Comparison of ENCODE assay signal across 9 mouse cellular contexts in the genomic region with DNA sequence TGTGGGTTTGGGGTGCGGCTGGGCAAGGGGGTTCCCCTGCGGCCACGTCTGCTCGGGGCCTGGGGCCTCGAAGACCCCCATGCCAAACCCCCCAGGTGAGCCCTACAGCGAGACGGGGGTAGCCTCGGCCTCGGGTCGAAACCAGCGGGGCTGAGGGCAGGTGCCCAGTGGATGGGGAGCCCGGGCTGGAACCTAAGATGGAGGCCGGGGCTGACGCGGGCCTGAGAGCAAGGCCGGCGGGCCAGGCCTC. TPM values are rescaled to one million over a fixed set of nuclear protein-coding genes. Genes with fewer than 3 reads are reported as not detected.
A peak's percentile ranks its signal among the peaks of the same experiment; 100 is the strongest.
DNase-seq lines count a peak whose midpoint lies in the region; ATAC-seq and TF ChIP-seq lines count a peak whose summit lies in the region.
"Had no signal": no experiment of that assay in that cellular context is flagged by ENCODE, and none has a peak within 500 bp of the region (broad histone marks: within the 10 kb centered on the region; RNA-seq: fewer than 3 reads in every experiment).

No protein-coding gene starts in this region.

- no peaks in the 10 kb centered on the region for H3K27me3 ChIP-seq in heart, adult 2 months (ENCODE audit: control insufficient read depth, insufficient read depth, low read length)
- no peaks in the 10 kb centered on the region for H3K27me3 ChIP-seq in embryonic facial prominence, embryonic 15.5 days
- no peaks in the 10 kb centered on the region for H3K27me3 ChIP-seq in hindbrain, postnatal 0 days (ENCODE audit: insufficient read depth, low read length)
- no peaks in the 10 kb centered on the region for H3K27me3 ChIP-seq in midbrain, embryonic 15.5 days (replicated peaks)
- H3K27me3 ChIP-seq: CH12.LX had no signal

- H3K4me1 ChIP-seq in heart, adult 2 months (ENCODE audit: control insufficient read depth, insufficient read depth, low read length), result peaks cover 19% of the 10 kb centered on the region
- peaks cover 46% of the 10 kb centered on the region for H3K4me1 ChIP-seq in embryonic facial prominence, embryonic 15.5 days
- H3K4me1 ChIP-seq in hindbrain, postnatal 0 days (ENCODE audit: insufficient read depth, low read length), result peaks cover 36% of the 10 kb centered on the region
- peaks cover 46% of the 10 kb centered on the region for H3K4me1 ChIP-seq in midbrain, embryonic 15.5 days

- no peak for TF ChIP-seq EP300 in heart, adult 2 months (IDR thresholded peaks at IDR 0.05; ENCODE audit: insufficient read depth, low read depth, low read length)

- intact Hi-C loops in heart, adult 2 months (cut with DNase I), result loop anchor here (5.0 kb wide), 1 partner anchor 111 kb away; the partner anchor contains the start of genes Prelid1 and Rab24
- intact Hi-C loops in gastrocnemius, postnatal 14 days (cut with DNase I; ENCODE audit: low total_unique reads), result no loop called here

- peaks cover 2% of the 10 kb centered on the region; the same call in 1 of the 2 replicates for H3K79me2 ChIP-seq in heart, adult 2 months (replicated peaks; ENCODE audit: control insufficient read depth, insufficient read depth, low read length)

- H3K4me2 ChIP-seq in embryonic facial prominence, embryonic 15.5 days (replicated peaks), result peak overlapping the region; percentile 84
- H3K4me2 ChIP-seq in hindbrain, postnatal 0 days (ENCODE audit: low read depth, low read length), result peak overlapping the region; percentile 79
- peak overlapping the region; percentile 84 for H3K4me2 ChIP-seq in midbrain, embryonic 15.5 days

- DNase-seq in heart, adult 2 months, result peak in 1 of 2 experiments; percentile 91
- no peak for DNase-seq in heart, adult 11 months
- no peak for DNase-seq in hindbrain, postnatal 0 days (ENCODE audit: low spot score)
- DNase-seq in testis, postnatal 10 days (ENCODE audit: low spot score), result no peak
- no peak for DNase-seq in gastrocnemius, postnatal 14 days

- peak overlapping the region; percentile 60 for H3K4me3 ChIP-seq in heart, adult 2 months
- H3K4me3 ChIP-seq in embryonic facial prominence, embryonic 15.5 days (replicated peaks), result peak overlapping the region; percentile 60
- peak overlapping the region; percentile 76 for H3K4me3 ChIP-seq in hindbrain, postnatal 0 days (ENCODE audit: low read length)
- H3K4me3 ChIP-seq in midbrain, embryonic 15.5 days, result peak overlapping the region; percentile 69

- TF ChIP-seq POLR2A in heart, adult 2 months (IDR thresholded peaks at IDR 0.05; ENCODE audit: insufficient read depth, low read depth, low read length), result no peak

- H3K9me3 ChIP-seq in embryonic facial prominence, embryonic 15.5 days (replicated peaks), result no peaks in the 10 kb centered on the region
- H3K9me3 ChIP-seq in hindbrain, postnatal 0 days (ENCODE audit: low read length), result no peaks in the 10 kb centered on the region
- no peaks in the 10 kb centered on the region for H3K9me3 ChIP-seq in midbrain, embryonic 15.5 days

- 7% methylated on average over 17 of the region's 17 CpGs for WGBS in heart, adult 2 months
- WGBS in embryonic facial prominence, embryonic 15.5 days, result 1% methylated on average over 17 of the region's 17 CpGs
- under 1% methylated on average over 17 of the region's 17 CpGs for WGBS in hindbrain, postnatal 0 days
- WGBS in midbrain, embryonic 15.5 days, result 1% methylated on average over 17 of the region's 17 CpGs

- H3K27ac ChIP-seq in heart, adult 2 months, result peak overlapping the region; percentile 98
- peak overlapping the region; percentile 98 for H3K27ac ChIP-seq in embryonic facial prominence, embryonic 15.5 days (replicated peaks)
- peak overlapping the region; percentile 98 for H3K27ac ChIP-seq in hindbrain, postnatal 0 days
- H3K27ac ChIP-seq in midbrain, embryonic 15.5 days, result peak overlapping the region; percentile 93

- peaks cover 27% of the 10 kb centered on the region for H3K36me3 ChIP-seq in heart, adult 2 months (ENCODE audit: control insufficient read depth, insufficient read depth, low read length)
- H3K36me3 ChIP-seq in embryonic facial prominence, embryonic 15.5 days, result peaks cover 16% of the 10 kb centered on the region; the same call in 1 of the 2 replicates
- H3K36me3 ChIP-seq in hindbrain, postnatal 0 days (ENCODE audit: insufficient read depth, low read length), result peaks cover 7% of the 10 kb centered on the region; the same call in 1 of the 2 replicates
- no peaks in the 10 kb centered on the region for H3K36me3 ChIP-seq in midbrain, embryonic 15.5 days (replicated peaks)

- TF ChIP-seq CTCF in heart, adult 2 months (IDR thresholded peaks at IDR 0.05), result no peak
- TF ChIP-seq CTCF in hindbrain, postnatal 0 days (IDR thresholded peaks at IDR 0.05; ENCODE audit: low read depth), result no peak

- ATAC-seq in CD4-positive, CD25-positive, alpha-beta regulatory T cell, adult 4 months, result peak; percentile 62
- peak; percentile 64 for ATAC-seq in embryonic facial prominence, embryonic 15.5 days (ENCODE audit: insufficient number of reproducible peaks, low FRiP score, low TSS enrichment, low read depth)
- peak; percentile 75 for ATAC-seq in hindbrain, postnatal 0 days
- ATAC-seq in midbrain, embryonic 15.5 days (replicated peaks), result peak; percentile 69

- H3K9ac ChIP-seq in heart, adult 2 months (ENCODE audit: low read depth, low read length), result peak overlapping the region; percentile 99
- H3K9ac ChIP-seq in embryonic facial prominence, embryonic 15.5 days, result peak overlapping the region; percentile 80
- H3K9ac ChIP-seq in hindbrain, postnatal 0 days (replicated peaks; ENCODE audit: low read length), result peak overlapping the region; percentile 93
- peak overlapping the region; percentile 46 for H3K9ac ChIP-seq in midbrain, embryonic 15.5 days

RNA-seq across cellular contexts. Expression of gene Nsd1, which starts 1.3 kb away (rescaled TPM):
- total RNA-seq in heart, adult 2 months (2021), result 10 to 100 TPM; 52.5 to 55.8 TPM
- polyA plus RNA-seq in heart, adult 2 months (2012; rRNA removed), result 11.0 and 18.4 TPM in 2 replicates
- polyA plus RNA-seq in CD4-positive, CD25-positive, alpha-beta regulatory T cell, adult 4 months (2017; shearing (Covaris generic)), result 10 to 100 TPM; 63.0 to 64.6 TPM
- 54.0 and 56.0 TPM in 2 replicates for polyA plus RNA-seq in embryonic facial prominence, embryonic 15.5 days (2015; fragmentation: Nextera tagmentation; extraction: Ambion mirVana)
- total RNA-seq in hindbrain, postnatal 0 days (2014; rRNA removed), result 59.3 and 78.2 TPM in 2 replicates
- 64.0 and 67.7 TPM in 2 replicates for polyA plus RNA-seq in hindbrain, postnatal 0 days (2015; fragmentation: Nextera tagmentation; extraction: Ambion mirVana)
- polyA plus RNA-seq in midbrain, embryonic 15.5 days (2015; fragmentation: Nextera tagmentation; extraction: Ambion mirVana), result 59.1 and 64.3 TPM in 2 replicates
- 10 to 100 TPM; 55.6 to 59.2 TPM for total RNA-seq in gastrocnemius, postnatal 14 days (2021)

RNA-seq across cellular contexts. Expression of gene Fgfr4, which starts 58.5 kb away (rescaled TPM):
- total RNA-seq in heart, adult 2 months (2021), result under 1 TPM; 0.07 to 0.21 TPM
- 0.21 and 0.70 TPM in 2 replicates for polyA plus RNA-seq in heart, adult 2 months (2012; rRNA removed)
- not detected for polyA plus RNA-seq in CD4-positive, CD25-positive, alpha-beta regulatory T cell, adult 4 months (2017; shearing (Covaris generic))
- 12.7 and 14.6 TPM in 2 replicates for polyA plus RNA-seq in embryonic facial prominence, embryonic 15.5 days (2015; fragmentation: Nextera tagmentation; extraction: Ambion mirVana)
- 0.84 and 2.5 TPM in 2 replicates for total RNA-seq in hindbrain, postnatal 0 days (2014; rRNA removed)
- polyA plus RNA-seq in hindbrain, postnatal 0 days (2015; fragmentation: Nextera tagmentation; extraction: Ambion mirVana), result 1.0 and 1.5 TPM in 2 replicates
- 0.37 and 0.50 TPM in 2 replicates for polyA plus RNA-seq in midbrain, embryonic 15.5 days (2015; fragmentation: Nextera tagmentation; extraction: Ambion mirVana)
- total RNA-seq in gastrocnemius, postnatal 14 days (2021), result 1 to 10 TPM; 6.6 to 6.7 TPM
- total RNA-seq: CH12.LX had no signal

Comparison
In these comparisons a context has a peak if more than half of its experiments do, and no peak if none do; other contexts are left out.
1. H3K9ac ChIP-seq: peak in every context shown above with its lines; median percentile 99 in heart, adult 2 months; 93 in hindbrain, postnatal 0 days; 80 in embryonic facial prominence, embryonic 15.5 days; 46 in midbrain, embryonic 15.5 days.